11 mouse cellular contexts compared by ENCODE assay signal in the genomic region with DNA sequence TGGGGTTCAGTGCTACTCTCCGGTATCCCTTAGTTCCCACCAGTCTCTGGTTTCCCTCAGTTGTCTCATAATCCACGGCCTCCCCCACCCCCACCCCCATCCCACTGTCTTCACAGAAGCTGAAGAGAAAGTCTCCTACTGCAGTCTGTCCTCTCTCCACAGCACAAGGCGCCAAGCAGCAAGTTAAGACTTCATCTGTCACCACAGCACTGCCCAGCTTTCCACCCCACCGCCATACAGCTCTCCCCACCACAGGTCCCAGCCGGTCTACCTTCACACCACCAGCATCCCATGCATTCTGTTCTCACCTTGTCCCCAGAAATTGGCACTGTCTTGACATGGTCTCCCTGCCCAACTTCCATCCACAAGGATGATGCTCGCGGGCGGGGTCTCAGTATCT. TPM values are rescaled to one million over a fixed set of nuclear protein-coding genes. Genes with fewer than 3 reads are reported as not detected.
DNase-seq lines count a peak whose midpoint lies in the region; ATAC-seq lines count a peak whose summit lies in the region.
"Had no signal": no experiment of that assay in that cellular context is flagged by ENCODE, and none has a peak within 500 bp of the region (broad histone marks: within the 10 kb centered on the region; RNA-seq: fewer than 3 reads in every experiment).

No protein-coding gene starts in this region.

- H3K4me2 ChIP-seq in heart, embryonic 14.5 days (ENCODE audit: low read length), result peak overlapping the region; percentile 85
- H3K4me2 ChIP-seq in hindbrain, embryonic 14.5 days (replicated peaks), result peak overlapping the region; percentile 55

- H3K27me3 ChIP-seq in heart, embryonic 14.5 days (ENCODE audit: control insufficient read depth, insufficient read depth, low read length), result peaks cover 3% of the 10 kb centered on the region; the same call in 1 of the 2 replicates
- peaks cover 72% of the 10 kb centered on the region for H3K27me3 ChIP-seq in embryonic facial prominence, embryonic 10.5 days (replicated peaks; ENCODE audit: low read depth, poor library complexity, severe bottlenecking)
- peaks cover 34% of the 10 kb centered on the region for H3K27me3 ChIP-seq in hindbrain, embryonic 14.5 days (ENCODE audit: control insufficient read depth, insufficient read depth, low read length)
- H3K27me3 ChIP-seq in midbrain, embryonic 10.5 days (ENCODE audit: low read depth, poor library complexity, severe bottlenecking), result peaks cover 73% of the 10 kb centered on the region

- DNase-seq in heart, adult 18-20 months, result no peak
- DNase-seq in embryonic facial prominence, embryonic 10.5 days (ENCODE audit: low spot score), result no peak
- no peak for DNase-seq in hindbrain, embryonic 14.5 days (ENCODE audit: low spot score)
- DNase-seq in midbrain, embryonic 10.5 days (ENCODE audit: low spot score), result no peak
- no peak for DNase-seq in urinary bladder, postnatal 14 days (ENCODE audit: low spot score)

- H3K27ac ChIP-seq in heart, embryonic 14.5 days (replicated peaks in 1 of 2; ENCODE audit: control insufficient read depth in 1 of 2, insufficient read depth in 1 of 2, low read depth in 2 of 2, low read length in 2 of 2), result no peak overlapping the region
- H3K27ac ChIP-seq in embryonic facial prominence, embryonic 10.5 days (replicated peaks), result peak overlapping the region; percentile 90
- H3K27ac ChIP-seq in hindbrain, embryonic 14.5 days, result no peak overlapping the region
- H3K27ac ChIP-seq in midbrain, embryonic 10.5 days (replicated peaks), result peak overlapping the region; percentile 78
- H3K27ac ChIP-seq: macrophage had no signal

- 26% methylated on average over 8 of the region's 8 CpGs for WGBS in heart, embryonic 14.5 days
- WGBS in embryonic facial prominence, embryonic 10.5 days, result 22% methylated on average over 8 of the region's 8 CpGs
- 25% methylated on average over 8 of the region's 8 CpGs for WGBS in hindbrain, embryonic 14.5 days
- WGBS in midbrain, embryonic 10.5 days, result 25% methylated on average over 8 of the region's 8 CpGs

- peak overlapping the region; percentile 70 for H3K9ac ChIP-seq in heart, embryonic 14.5 days (ENCODE audit: low read length)
- no peak overlapping the region for H3K9ac ChIP-seq in hindbrain, embryonic 14.5 days

- H3K36me3 ChIP-seq in heart, embryonic 14.5 days (ENCODE audit: control insufficient read depth, insufficient read depth, low read length), result no peaks in the 10 kb centered on the region
- H3K36me3 ChIP-seq in embryonic facial prominence, embryonic 10.5 days (replicated peaks), result peaks cover 13% of the 10 kb centered on the region; the same call in 1 of the 2 replicates
- no peaks in the 10 kb centered on the region for H3K36me3 ChIP-seq in hindbrain, embryonic 14.5 days (replicated peaks; ENCODE audit: control insufficient read depth, insufficient read depth)
- no peaks in the 10 kb centered on the region for H3K36me3 ChIP-seq in midbrain, embryonic 10.5 days

- H3K4me3 ChIP-seq in heart, embryonic 14.5 days (ENCODE audit: control insufficient read depth in 1 of 2, insufficient read depth in 1 of 2, low read depth in 1 of 2, low read length in 2 of 2), result peak overlapping the region; percentile 64 to 66
- peak overlapping the region; percentile 68 for H3K4me3 ChIP-seq in embryonic facial prominence, embryonic 10.5 days
- peak overlapping the region; percentile 44 for H3K4me3 ChIP-seq in hindbrain, embryonic 14.5 days (replicated peaks; ENCODE audit: low read length)
- H3K4me3 ChIP-seq in midbrain, embryonic 10.5 days, result peak overlapping the region; percentile 58

- peaks cover 15 to 16% of the 10 kb centered on the region in 2 experiments for H3K4me1 ChIP-seq in heart, embryonic 14.5 days (ENCODE audit: control insufficient read depth in 2 of 2, insufficient read depth in 2 of 2, low read length in 2 of 2)
- peaks cover 62% of the 10 kb centered on the region for H3K4me1 ChIP-seq in embryonic facial prominence, embryonic 10.5 days
- H3K4me1 ChIP-seq in hindbrain, embryonic 14.5 days (replicated peaks; ENCODE audit: control insufficient read depth, insufficient read depth, low read length), result no peaks in the 10 kb centered on the region
- H3K4me1 ChIP-seq in midbrain, embryonic 10.5 days, result peaks cover 28% of the 10 kb centered on the region

- ATAC-seq in heart, embryonic 14.5 days (ENCODE audit: insufficient number of reproducible peaks, insufficient read depth, low FRiP score, low read depth), result no peak
- peak; percentile 24; the same call in 1 of the 2 replicates for ATAC-seq in hindbrain, embryonic 14.5 days (ENCODE audit: low FRiP score)
- ATAC-seq in monocyte, adult 5-6 weeks (replicated peaks; ENCODE audit: insufficient number of reproducible peaks, low FRiP score, low TSS enrichment, poor library complexity, severe bottlenecking), result no peak
- no peak for ATAC-seq in erythroid progenitor cell, adult 5-6 weeks (replicated peaks; ENCODE audit: low FRiP score, poor library complexity, severe bottlenecking)

- no peaks in the 10 kb centered on the region for H3K9me3 ChIP-seq in heart, embryonic 14.5 days (ENCODE audit: control insufficient read depth, low read length)
- no peaks in the 10 kb centered on the region for H3K9me3 ChIP-seq in embryonic facial prominence, embryonic 10.5 days
- H3K9me3 ChIP-seq in hindbrain, embryonic 14.5 days (ENCODE audit: control insufficient read depth, low read length), result no peaks in the 10 kb centered on the region
- no peaks in the 10 kb centered on the region for H3K9me3 ChIP-seq in midbrain, embryonic 10.5 days (replicated peaks)

RNA-seq across cellular contexts. Expression of gene Kcp, which starts 0.9 kb away (rescaled TPM):
- 10.0 and 10.2 TPM in 2 replicates for polyA plus RNA-seq in heart, embryonic 14.5 days (2014; fragmentation: Nextera tagmentation; extraction: Ambion mirVana)
- 1 to 10 TPM; 2.6 to 3.1 TPM for total RNA-seq in heart, adult 18-20 months (2021)
- 18.5 and 21.2 TPM in 2 replicates for polyA plus RNA-seq in embryonic facial prominence, embryonic 10.5 days (2016; fragmentation: Nextera tagmentation; extraction: Ambion mirVana)
- polyA plus RNA-seq in hindbrain, embryonic 14.5 days (2014; fragmentation: Nextera tagmentation; extraction: Ambion mirVana), result 16.3 and 19.9 TPM in 2 replicates
- polyA plus RNA-seq in midbrain, embryonic 10.5 days (2016; fragmentation: Nextera tagmentation; extraction: Ambion mirVana), result 11.4 and 13.7 TPM in 2 replicates
- not detected in 3 replicates for total RNA-seq in monocyte, adult 5-6 weeks (2017)
- not detected in 2 replicates for total RNA-seq in erythroid progenitor cell, adult 5-6 weeks (2015; ENCODE audit: low replicate concordance)
- not detected in 2 replicates for total RNA-seq in erythroid progenitor cell, adult 5-6 weeks (2017; ENCODE audit: low replicate concordance)
- total RNA-seq: common myeloid progenitor, adult 5-6 weeks; hematopoietic stem cell, adult 5-6 weeks had no signal
- polyA plus RNA-seq: macrophage had no signal

RNA-seq across cellular contexts. Expression of gene Irf5, which starts 19.6 kb away (rescaled TPM):
- polyA plus RNA-seq in heart, embryonic 14.5 days (2014; fragmentation: Nextera tagmentation; extraction: Ambion mirVana), result 5.0 and 5.3 TPM in 2 replicates
- 1 to 10 TPM; 2.8 to 4.3 TPM for total RNA-seq in heart, adult 18-20 months (2021)
- polyA plus RNA-seq in embryonic facial prominence, embryonic 10.5 days (2016; fragmentation: Nextera tagmentation; extraction: Ambion mirVana), result 2.3 and 2.7 TPM in 2 replicates
- polyA plus RNA-seq in hindbrain, embryonic 14.5 days (2014; fragmentation: Nextera tagmentation; extraction: Ambion mirVana), result 1.5 and 1.7 TPM in 2 replicates
- 2.1 and 2.2 TPM in 2 replicates for polyA plus RNA-seq in midbrain, embryonic 10.5 days (2016; fragmentation: Nextera tagmentation; extraction: Ambion mirVana)
- 195 to 268 TPM (median 261 TPM) in 3 replicates for total RNA-seq in monocyte, adult 5-6 weeks (2017)
- total RNA-seq in erythroid progenitor cell, adult 5-6 weeks (2015; ENCODE audit: low replicate concordance), result 2.5 and 9.7 TPM in 2 replicates
- total RNA-seq in erythroid progenitor cell, adult 5-6 weeks (2017; ENCODE audit: low replicate concordance), result 6.7 and 13.5 TPM in 2 replicates

RNA-seq across cellular contexts. Expression of gene Atp6v1fnb, which starts 35.6 kb away (rescaled TPM):
- polyA plus RNA-seq in heart, embryonic 14.5 days (2014; fragmentation: Nextera tagmentation; extraction: Ambion mirVana), result not detected in 2 replicates
- total RNA-seq in heart, adult 18-20 months (2021), result not detected
- polyA plus RNA-seq in embryonic facial prominence, embryonic 10.5 days (2016; fragmentation: Nextera tagmentation; extraction: Ambion mirVana), result 0.28 TPM in 1 of 2 replicates, not detected in the other
- polyA plus RNA-seq in hindbrain, embryonic 14.5 days (2014; fragmentation: Nextera tagmentation; extraction: Ambion mirVana), result 0.70 TPM in 1 of 2 replicates, not detected in the other
- polyA plus RNA-seq in midbrain, embryonic 10.5 days (2016; fragmentation: Nextera tagmentation; extraction: Ambion mirVana), result not detected in 2 replicates
- 0.78 TPM in 1 of 3 replicates, not detected in the others for total RNA-seq in monocyte, adult 5-6 weeks (2017)
- total RNA-seq in erythroid progenitor cell, adult 5-6 weeks (2015; ENCODE audit: low replicate concordance), result not detected in 2 replicates
- 0.64 TPM in 1 of 2 replicates, not detected in the other for total RNA-seq in erythroid progenitor cell, adult 5-6 weeks (2017; ENCODE audit: low replicate concordance)
- polyA plus RNA-seq: macrophage had no signal

RNA-seq across cellular contexts. Expression of gene Atp6v1f, which starts 39.3 kb away (rescaled TPM):
- 208 and 250 TPM in 2 replicates for polyA plus RNA-seq in heart, embryonic 14.5 days (2014; fragmentation: Nextera tagmentation; extraction: Ambion mirVana)
- total RNA-seq in heart, adult 18-20 months (2021), result 100 to 1,000 TPM; 111 to 118 TPM
- polyA plus RNA-seq in embryonic facial prominence, embryonic 10.5 days (2016; fragmentation: Nextera tagmentation; extraction: Ambion mirVana), result 206 and 207 TPM in 2 replicates
- polyA plus RNA-seq in hindbrain, embryonic 14.5 days (2014; fragmentation: Nextera tagmentation; extraction: Ambion mirVana), result 319 and 346 TPM in 2 replicates
- polyA plus RNA-seq in midbrain, embryonic 10.5 days (2016; fragmentation: Nextera tagmentation; extraction: Ambion mirVana), result 202 and 219 TPM in 2 replicates
- total RNA-seq in monocyte, adult 5-6 weeks (2017), result 216 to 361 TPM (median 337 TPM) in 3 replicates
- 66.7 and 71.7 TPM in 2 replicates for total RNA-seq in erythroid progenitor cell, adult 5-6 weeks (2015; ENCODE audit: low replicate concordance)
- total RNA-seq in erythroid progenitor cell, adult 5-6 weeks (2017; ENCODE audit: low replicate concordance), result 24.1 and 45.5 TPM in 2 replicates

Comparison
In these comparisons a context has a peak if more than half of its experiments do, and no peak if none do; other contexts are left out.
1. H3K27ac ChIP-seq: peak in embryonic facial prominence, embryonic 10.5 days (single experiment) and midbrain, embryonic 10.5 days (single experiment); none in heart, embryonic 14.5 days (0 of 2) and hindbrain, embryonic 14.5 days (single experiment).
2. Peak in every context shown above with its lines, with median percentiles within 50 percentile points of each other: H3K4me3 ChIP-seq.